Mouse (Mus musculus) liver, embryonic 12.5 days (tissue): ENCODE data around the gene Sarnp. TPM values are rescaled to one million over a fixed set of nuclear protein-coding genes. Genes with fewer than 3 reads are reported as not detected.
"Not testable (repeated sequence)": the region's sequence is repeated elsewhere in the genome, so short reads cannot be mapped to it uniquely, and the experiment has no call there.

ENCODE experiments used
- ATAC-seq: fragments of 200-750 bp; cut with Nextera tagmentation; 2 replicates; pipeline ENCODE4 v1.8.0; 2017; ENCODE audit warnings: moderate number of reproducible peaks, mild to moderate bottlenecking, moderate library complexity
- H3K27ac ChIP-seq: fragments of 300-500 bp; sonication (generic); 2 replicates; pipeline ENCODE4 v1.5.1; 2016; ENCODE audit warnings: mild to moderate bottlenecking
- H3K27me3 ChIP-seq: fragments of 300-500 bp; sonication (generic); replicated peaks from 2 replicates; pipeline ENCODE4 v1.6.1; 2016; ENCODE audit warnings: mild to moderate bottlenecking, moderate library complexity
- H3K36me3 ChIP-seq: fragments of 300-500 bp; sonication (generic); 2 replicates; pipeline ENCODE4 v1.6.1; 2016; ENCODE audit warnings: mild to moderate bottlenecking, moderate library complexity
- H3K4me1 ChIP-seq: fragments of 300-500 bp; sonication (generic); 2 replicates; pipeline ENCODE4 v1.6.1; 2016
- H3K4me2 ChIP-seq: fragments of 300-500 bp; sonication (generic); 2 replicates; pipeline ENCODE4 v1.6.1; 2016; ENCODE audit warnings: mild to moderate bottlenecking, moderate library complexity
- H3K4me3 ChIP-seq: fragments of 300-500 bp; sonication (generic); 2 replicates; pipeline ENCODE4 v1.5.1; 2016; ENCODE audit warnings: mild to moderate bottlenecking, moderate library complexity
- H3K9ac ChIP-seq: fragments of 300-500 bp; sonication (generic); 2 replicates; pipeline ENCODE4 v1.6.1; 2016; ENCODE audit warnings: mild to moderate bottlenecking, moderate library complexity
- H3K9me3 ChIP-seq: fragments of 300-500 bp; sonication (generic); replicated peaks from 2 replicates; pipeline ENCODE4 v1.6.1; 2016; ENCODE audit warnings: mild to moderate bottlenecking, moderate library complexity
- WGBS: fragments of 180-500 bp; shearing (Covaris S2); methylation state at CpG from one replicate; pipeline ENCODE4 v1.1.7; 2016; ENCODE audit not compliant: insufficient replicate concordance; 5-methylcytosine and 5-hydroxymethylcytosine counted together
- polyA plus RNA-seq: library from polyadenylated mRNA; unstranded; fragments of >200 nt; fragmentation: Nextera tagmentation; extraction: Ambion mirVana; gene quantifications from 2 replicates; pipeline ENCODE4 v1.2.1, GENCODE M21; 2016

Sarnp gene
- polyA plus RNA-seq, 1 experiment from 2014 or later, result 161 TPM

GRCm38 (mm10) chr10:128822135-128822534 is 5.0 kb downstream of the Sarnp start:
- Histone ChIP-seq H3K36me3 (peaks cover 53% of the 10 kb centered on the region), H3K9me3 (no peaks in the 10 kb centered on the region), H3K4me2 (peak overlapping the region; percentile 86), H3K27me3 (no peaks in the 10 kb centered on the region), H3K27ac (peak overlapping the region; percentile 79), H3K9ac (peak overlapping the region; percentile 89), H3K4me3 (peak overlapping the region; percentile 92), H3K4me1 (peaks cover 30% of the 10 kb centered on the region)
- ATAC-seq, result no peak
- WGBS, result 2% methylated on average over 13 of the region's 13 CpGs

GRCm38 (mm10) chr10:128823087-128823486 is 6.0 kb downstream of the Sarnp start:
- H3K4me2 ChIP-seq, result peak overlapping the region; percentile 86
- peak overlapping the region; percentile 92 for H3K4me3 ChIP-seq
- H3K36me3 ChIP-seq, result peaks cover 53% of the 10 kb centered on the region
- H3K27me3 ChIP-seq, H3K27ac ChIP-seq, ATAC-seq, H3K9me3 ChIP-seq: not testable (repeated sequence)
- 58% methylated on average over 4 of the region's 4 CpGs for WGBS
- H3K9ac ChIP-seq, result peak overlapping the region; percentile 89
- H3K4me1 ChIP-seq, result peaks cover 30% of the 10 kb centered on the region

- Histone ChIP-seq H3K36me3 (peaks cover 51% of the 10 kb centered on the region), H3K4me2 (peak overlapping the region; percentile 20; the same call in 1 of the 2 replicates), H3K9me3 (no peaks in the 10 kb centered on the region), H3K4me1 (peaks cover 30% of the 10 kb centered on the region), H3K27ac (no peak overlapping the region), H3K4me3 (no peak overlapping the region), H3K9ac (no peak overlapping the region), H3K27me3 (no peaks in the 10 kb centered on the region)
- no peak for ATAC-seq
- 91% methylated on average over 9 of the region's 9 CpGs for WGBS
These were observed 6.7 kb downstream of the Sarnp start for GRCm38 (mm10) chr10:128823821-128824220.

- H3K4me3 ChIP-seq, result no peak overlapping the region
- peaks cover 86% of the 10 kb centered on the region for H3K36me3 ChIP-seq
- H3K4me2 ChIP-seq, result no peak overlapping the region
- ATAC-seq, result no peak
- no peak overlapping the region for H3K9ac ChIP-seq
- peaks cover 37% of the 10 kb centered on the region for H3K4me1 ChIP-seq
- H3K9me3 ChIP-seq, result no peaks in the 10 kb centered on the region
- no peak overlapping the region for H3K27ac ChIP-seq
- H3K27me3 ChIP-seq, result no peaks in the 10 kb centered on the region
These were observed 20.3 kb downstream of the Sarnp start for GRCm38 (mm10) chr10:128837400-128837799.

GRCm38 (mm10) chr10:128839434-128839833 is 22.3 kb downstream of the Sarnp start:
- H3K9ac ChIP-seq, result 0 out of 2 replicates have a peak overlapping the region, but pooled peaks have one; percentile 29

GRCm38 (mm10) chr10:128840612-128841011 is 23.5 kb downstream of the Sarnp start:
- H3K9ac ChIP-seq, result no peak overlapping the region
- no peaks in the 10 kb centered on the region for H3K9me3 ChIP-seq
- H3K27me3 ChIP-seq, result no peaks in the 10 kb centered on the region
- peaks cover 37% of the 10 kb centered on the region for H3K4me1 ChIP-seq
- H3K36me3 ChIP-seq, result peaks cover 77% of the 10 kb centered on the region
- H3K4me2 ChIP-seq, result peak overlapping the region; percentile 27
- H3K27ac ChIP-seq, result peak overlapping the region; percentile 70
- peak; percentile 66 for ATAC-seq
- H3K4me3 ChIP-seq, result no peak overlapping the region

More at GRCm38 (mm10) chr10:128839434-128839833, 22.3 kb downstream of the Sarnp start:
- Histone ChIP-seq H3K9me3 (no peaks in the 10 kb centered on the region), H3K27ac (peak overlapping the region; percentile 64), H3K4me1 (peaks cover 37% of the 10 kb centered on the region), H3K4me2 (peak overlapping the region; percentile 27), H3K27me3 (no peaks in the 10 kb centered on the region), H3K4me3 (no peak overlapping the region), H3K36me3 (peaks cover 80% of the 10 kb centered on the region)
- peak; percentile 74 for ATAC-seq

- whole genome bisulfite sequencing, result 90% methylated on average over 5 of the region's 5 CpGs
- no peaks in the 10 kb centered on the region for H3K27me3 ChIP-seq
- peaks cover 81% of the 10 kb centered on the region for H3K36me3 ChIP-seq
- no peak overlapping the region for H3K4me2 ChIP-seq
- no peak for ATAC-seq
- H3K4me3 ChIP-seq, result no peak overlapping the region
- no peaks in the 10 kb centered on the region for H3K9me3 ChIP-seq
- peaks cover 33% of the 10 kb centered on the region for H3K4me1 ChIP-seq
- H3K27ac ChIP-seq, result no peak overlapping the region
- no peak overlapping the region for H3K9ac ChIP-seq
These were observed 26.1 kb downstream of the Sarnp start for GRCm38 (mm10) chr10:128843260-128843659.

GRCm38 (mm10) chr10:128845516-128845915 is 28.4 kb downstream of the Sarnp start:
- H3K27ac ChIP-seq, result no peak overlapping the region
- H3K4me2 ChIP-seq, result no peak overlapping the region
- no peak overlapping the region for H3K4me3 ChIP-seq
- H3K9ac ChIP-seq, result no peak overlapping the region
- H3K36me3 ChIP-seq, result peaks cover 85% of the 10 kb centered on the region
- H3K4me1 ChIP-seq, result peaks cover 11% of the 10 kb centered on the region
- H3K27me3 ChIP-seq, result no peaks in the 10 kb centered on the region
- ATAC-seq, result no peak
- H3K9me3 ChIP-seq, result no peaks in the 10 kb centered on the region
- WGBS, result 89% methylated on average over 2 of the region's 2 CpGs

- Histone ChIP-seq H3K9ac (no peak overlapping the region), H3K4me2 (no peak overlapping the region), H3K9me3 (no peaks in the 10 kb centered on the region), H3K36me3 (peaks cover 83% of the 10 kb centered on the region), H3K4me3 (no peak overlapping the region), H3K27me3 (no peaks in the 10 kb centered on the region), H3K4me1 (no peaks in the 10 kb centered on the region), H3K27ac (no peak overlapping the region)
- ATAC-seq, result no peak
- WGBS, result 78% methylated on average over 4 of the region's 4 CpGs
These were observed 29.5 kb downstream of the Sarnp start for GRCm38 (mm10) chr10:128846664-128847063.

- Histone ChIP-seq H3K27me3 (no peaks in the 10 kb centered on the region), H3K4me3 (no peak overlapping the region), H3K4me2 (no peak overlapping the region), H3K9me3 (no peaks in the 10 kb centered on the region), H3K9ac (no peak overlapping the region), H3K27ac (no peak overlapping the region), H3K4me1 (no peaks in the 10 kb centered on the region), H3K36me3 (peaks cover 79% of the 10 kb centered on the region)
- WGBS, result 66% methylated on average over 2 of the region's 2 CpGs
- no peak for ATAC-seq
These were observed 31.3 kb downstream of the Sarnp start for GRCm38 (mm10) chr10:128848426-128848825.

GRCm38 (mm10) chr10:128850339-128850738 is 33.2 kb downstream of the Sarnp start:
- H3K27ac ChIP-seq, result no peak overlapping the region
- no peaks in the 10 kb centered on the region for H3K4me1 ChIP-seq
- H3K27me3 ChIP-seq, result no peaks in the 10 kb centered on the region
- ATAC-seq, result no peak
- no peak overlapping the region for H3K4me3 ChIP-seq
- H3K9me3 ChIP-seq, result no peaks in the 10 kb centered on the region
- no peak overlapping the region for H3K4me2 ChIP-seq
- H3K9ac ChIP-seq, result no peak overlapping the region
- H3K36me3 ChIP-seq, result peaks cover 73% of the 10 kb centered on the region
- WGBS, result 67% methylated on average over 3 of the region's 3 CpGs

- Histone ChIP-seq H3K4me1 (no peaks in the 10 kb centered on the region), H3K36me3 (peaks cover 70% of the 10 kb centered on the region)
- ATAC-seq, result no peak
These were observed 44.0 kb downstream of the Sarnp start for GRCm38 (mm10) chr10:128861176-128861575.

GRCm38 (mm10) chr10:128866042-128866441 is 48.9 kb downstream of the Sarnp start:
- H3K36me3 ChIP-seq, result peaks cover 69% of the 10 kb centered on the region
- no peak overlapping the region for H3K9ac ChIP-seq
- ATAC-seq, result no peak
- no peak overlapping the region for H3K4me2 ChIP-seq
- 77% methylated on average over 3 of the region's 3 CpGs for WGBS
- no peak overlapping the region for H3K27ac ChIP-seq
- H3K4me3 ChIP-seq, result no peak overlapping the region
- no peaks in the 10 kb centered on the region for H3K4me1 ChIP-seq
- H3K27me3 ChIP-seq, result no peaks in the 10 kb centered on the region
- no peaks in the 10 kb centered on the region for H3K9me3 ChIP-seq

More at GRCm38 (mm10) chr10:128861176-128861575, 44.0 kb downstream of the Sarnp start:
- Histone ChIP-seq H3K27me3 (no peaks in the 10 kb centered on the region), H3K9ac (no peak overlapping the region), H3K27ac (no peak overlapping the region), H3K9me3 (no peaks in the 10 kb centered on the region), H3K4me2 (no peak overlapping the region), H3K4me3 (no peak overlapping the region)
